Mouse (Mus musculus) spleen, adult 18-20 months (tissue): ENCODE data around the gene Thegl.
"Not testable (repeated sequence)": the region's sequence is repeated elsewhere in the genome, so short reads cannot be mapped to it uniquely, and the experiment has no call there.

Experiments
- DNase-seq, 2 experiments: peaks; one replicate each; pipeline ENCODE4 v3.0.0; 2022; ENCODE audit warnings: mixed read lengths in 2 of 2

Thegl gene

GRCm38 (mm10) chr5:77096194-77096593 is 80.4 kb downstream of the Thegl start:
- DNase-seq: not testable (repeated sequence)

- DNase-seq: no peak
Observed at GRCm38 (mm10) chr5:77097686-77098085, 81.9 kb downstream of the Thegl start.

DNA sequence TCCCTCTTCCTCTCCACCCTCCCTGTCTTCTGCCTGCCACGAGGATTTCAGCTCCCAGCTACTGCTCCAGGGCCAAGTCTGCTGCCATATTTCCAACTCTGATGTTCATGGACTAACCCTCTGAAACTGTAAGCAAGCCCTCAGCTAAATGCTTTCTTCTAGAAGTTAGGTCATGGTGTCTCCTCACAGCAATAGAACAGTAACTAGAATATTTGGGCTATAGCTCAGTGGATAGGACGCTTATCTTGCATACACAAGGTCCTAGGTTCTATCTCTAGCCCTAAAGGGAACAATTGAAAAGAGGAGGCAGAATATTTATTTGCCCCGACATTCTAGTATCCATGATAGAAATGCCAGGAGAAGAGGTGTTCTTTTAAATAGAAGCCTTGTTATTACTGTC is 83.1 kb downstream of the Thegl start:
- DNase-seq: no peak

DNA sequence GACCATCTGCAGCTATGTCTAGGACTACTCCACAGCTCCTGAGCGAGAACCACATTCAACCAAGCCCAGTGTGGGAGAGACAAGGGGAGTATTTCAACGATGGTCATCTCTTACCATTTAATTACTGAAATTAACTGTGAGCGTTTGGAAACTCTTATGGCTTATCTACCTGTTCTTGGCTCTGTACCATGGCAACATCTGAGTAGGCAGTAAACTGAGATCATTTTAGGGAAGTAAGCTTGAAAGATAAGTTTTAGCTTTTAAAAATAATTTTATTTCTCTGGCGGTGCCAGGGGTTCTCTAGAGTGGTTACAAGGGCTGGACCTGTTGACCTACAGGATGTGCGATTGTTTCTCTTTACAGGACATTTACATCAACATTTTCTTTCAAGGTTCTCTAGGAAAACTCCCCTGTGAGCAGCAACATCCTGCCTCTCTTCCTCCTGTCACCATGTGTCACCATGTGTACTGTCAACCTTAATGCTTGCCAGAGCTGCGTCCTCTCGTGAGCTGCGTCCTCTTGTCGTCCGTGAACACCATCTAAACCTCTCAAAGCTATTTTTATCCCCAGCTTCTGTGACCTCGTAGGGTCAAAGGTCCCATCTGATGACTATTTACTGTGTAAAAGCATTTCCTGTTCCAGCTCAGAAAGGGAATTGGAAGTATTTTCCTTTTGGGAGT is 83.6 kb downstream of the Thegl start:
- no peak for DNase-seq

GRCm38 (mm10) chr5:77099997-77100380 is 84.2 kb downstream of the Thegl start:
- no peak for DNase-seq

DNA sequence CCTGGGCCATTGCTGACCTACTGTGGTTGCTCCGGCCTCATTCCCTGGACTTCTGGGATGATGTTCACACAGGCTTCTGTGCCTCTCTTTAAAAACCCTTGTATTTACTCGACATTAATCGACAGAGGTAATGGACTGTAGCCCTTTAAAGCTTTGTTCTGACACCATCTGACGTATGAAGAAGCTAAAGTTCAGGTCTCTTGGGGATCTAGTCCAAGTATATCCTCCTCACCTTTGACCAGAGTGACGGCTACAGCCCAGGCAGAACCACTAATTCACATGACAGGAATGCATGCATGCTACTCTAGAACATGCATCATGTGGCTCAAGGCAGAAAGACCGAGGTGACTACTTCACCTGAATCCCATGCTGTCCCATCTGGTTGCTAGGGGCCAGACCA is 84.9 kb downstream of the Thegl start:
- no peak for DNase-seq

- DNase-seq: no peak
Observed at GRCm38 (mm10) chr5:77102522-77103365, 86.9 kb downstream of the Thegl start.

GRCm38 (mm10) chr5:77107146-77107822 is 91.5 kb downstream of the Thegl start:
- DNase-seq: no peak

DNA sequence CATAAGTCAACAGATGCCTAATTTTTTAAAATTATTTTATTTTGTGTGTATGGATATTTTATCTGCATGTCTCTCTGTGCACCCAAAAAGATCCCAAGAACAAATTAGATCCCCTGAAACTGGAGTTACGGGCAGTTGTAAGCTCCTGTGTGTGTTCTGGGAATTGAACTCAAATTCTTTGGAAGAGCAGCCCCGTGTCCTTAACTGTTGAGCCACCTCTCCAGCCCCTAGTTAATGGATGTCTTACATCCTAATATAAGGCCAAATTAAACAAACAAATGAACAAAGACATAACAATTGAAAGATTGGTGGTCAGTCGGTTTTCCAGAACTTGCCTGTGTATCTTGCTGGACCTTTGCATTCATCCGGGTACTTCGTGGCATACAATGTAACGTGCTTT is 93.0 kb downstream of the Thegl start:
- DNase-seq: no peak

GRCm38 (mm10) chr5:77109814-77110213 is 94.0 kb downstream of the Thegl start:
- DNase-seq: no peak
